ENCODE assay signal across 21 mouse cellular contexts in the genomic region with DNA sequence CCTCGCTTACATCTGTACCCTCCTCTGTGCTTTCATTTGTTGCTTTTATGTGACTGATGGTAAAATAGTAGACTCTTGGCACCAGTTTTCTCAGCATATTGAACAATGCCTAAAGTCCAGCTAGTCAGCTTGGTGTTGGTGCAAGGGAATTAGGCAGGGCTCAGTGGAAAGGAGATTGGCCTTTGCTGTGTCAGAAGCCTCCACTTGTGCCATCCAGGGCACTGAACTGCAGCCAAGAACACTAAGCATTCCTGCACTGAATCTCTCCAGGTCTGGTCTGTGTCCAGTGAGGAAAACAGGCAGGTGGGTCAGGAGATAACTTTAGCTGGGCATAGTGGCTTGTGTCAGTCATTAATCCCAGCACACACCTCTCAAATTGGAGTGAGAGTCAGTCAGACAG. TPM values are rescaled to one million over a fixed set of nuclear protein-coding genes. Genes with fewer than 3 reads are reported as not detected.
A peak's percentile ranks its signal among the peaks of the same experiment; 100 is the strongest.
DNase-seq lines count a peak whose midpoint lies in the region; ATAC-seq lines count a peak whose summit lies in the region.
"Had no signal": no experiment of that assay in that cellular context is flagged by ENCODE, and none has a peak within 500 bp of the region (broad histone marks: within the 10 kb centered on the region; RNA-seq: fewer than 3 reads in every experiment).

No protein-coding gene starts in this region.

- WGBS in heart, embryonic 12.5 days = 97% methylated on average over 1 of the region's 1 CpGs
- 93% methylated on average over 1 of the region's 1 CpGs for WGBS in embryonic facial prominence, embryonic 10.5 days

- no peak overlapping the region for H3K9ac ChIP-seq in heart, embryonic 12.5 days
- H3K9ac ChIP-seq: forebrain, postnatal 0 days; limb, embryonic 15.5 days; midbrain, embryonic 15.5 days had no signal

- H3K27me3 ChIP-seq in heart, embryonic 12.5 days (replicated peaks) = no peaks in the 10 kb centered on the region
- H3K27me3 ChIP-seq in embryonic facial prominence, embryonic 10.5 days (replicated peaks; ENCODE audit: low read depth, poor library complexity, severe bottlenecking) = no peaks in the 10 kb centered on the region
- H3K27me3 ChIP-seq: limb, embryonic 15.5 days; megakaryocyte, embryonic 14.5 days; midbrain, embryonic 15.5 days had no signal

- no peaks in the 10 kb centered on the region for H3K9me3 ChIP-seq in heart, embryonic 12.5 days (replicated peaks)
- no peaks in the 10 kb centered on the region for H3K9me3 ChIP-seq in embryonic facial prominence, embryonic 10.5 days
- H3K9me3 ChIP-seq: forebrain, embryonic 10.5 days; limb, embryonic 15.5 days; megakaryocyte, embryonic 14.5 days; midbrain, embryonic 15.5 days had no signal

- peaks cover 28% of the 10 kb centered on the region for H3K36me3 ChIP-seq in heart, embryonic 12.5 days
- peaks cover 48% of the 10 kb centered on the region for H3K36me3 ChIP-seq in embryonic facial prominence, embryonic 10.5 days (replicated peaks)

- peak; percentile 44 for DNase-seq in cerebellum, adult 11 months
- no peak for DNase-seq in cerebellum, adult 8-10 months
- DNase-seq in heart, adult 8-10 months (ENCODE audit: low spot score) = peak; percentile 38
- DNase-seq in cerebellum, postnatal 36 days = peak; percentile 49 to 57
- peak; percentile 43 for DNase-seq in heart, postnatal 4 days
- no peak for DNase-seq in embryonic facial prominence, embryonic 10.5 days (ENCODE audit: low spot score)
- DNase-seq in thymus, postnatal 25 days = no peak
- DNase-seq: adrenal gland, postnatal 10 days; forebrain, postnatal 0 days; kidney, adult 11 months; kidney, postnatal 10 days; lung, adult 2 months had no signal

- H3K4me2 ChIP-seq in heart, embryonic 12.5 days = no peak overlapping the region
- H3K4me2 ChIP-seq: limb, embryonic 15.5 days; midbrain, embryonic 15.5 days had no signal

- H3K4me1 ChIP-seq in heart, embryonic 12.5 days (replicated peaks) = no peaks in the 10 kb centered on the region
- H3K4me1 ChIP-seq in embryonic facial prominence, embryonic 10.5 days = no peaks in the 10 kb centered on the region
- H3K4me1 ChIP-seq: forebrain, embryonic 10.5 days; limb, embryonic 15.5 days; midbrain, embryonic 15.5 days had no signal

- H3K4me3 ChIP-seq in heart, embryonic 12.5 days = no peak overlapping the region
- H3K4me3 ChIP-seq in embryonic facial prominence, embryonic 10.5 days = no peak overlapping the region
- H3K4me3 ChIP-seq: forebrain, embryonic 10.5 days; limb, embryonic 15.5 days; megakaryocyte, embryonic 14.5 days; midbrain, embryonic 15.5 days; myocyte had no signal

- H3K27ac ChIP-seq in heart, embryonic 12.5 days (ENCODE audit: poor library complexity, severe bottlenecking) = no peak overlapping the region
- H3K27ac ChIP-seq in embryonic facial prominence, embryonic 10.5 days (replicated peaks) = no peak overlapping the region
- H3K27ac ChIP-seq: forebrain, embryonic 10.5 days; hindbrain, postnatal 0 days; limb, embryonic 15.5 days; midbrain, embryonic 15.5 days had no signal

- ATAC-seq in heart, embryonic 12.5 days (ENCODE audit: insufficient number of reproducible peaks, low FRiP score) = no peak
- ATAC-seq: activated CD4-positive, CD25-positive, alpha-beta regulatory T cell, adult 4 months; CD4-positive, CD25-positive, alpha-beta regulatory T cell, adult 4 months; forebrain, postnatal 0 days; hindbrain, postnatal 0 days; midbrain, embryonic 15.5 days had no signal

RNA-seq across cellular contexts. Expression of a gene that starts 29.4 kb away (rescaled TPM):
- total RNA-seq in heart, adult 8-10 months (2022) = 10 to 100 TPM; 61.3 to 73.8 (median 68.6) TPM
- polyA plus RNA-seq in heart, embryonic 12.5 days (2016; fragmentation: Nextera tagmentation; extraction: Ambion mirVana) = 13.2 and 14.2 TPM in 2 replicates
- 10 to 100 TPM; 22.4 to 28.0 TPM for total RNA-seq in heart, postnatal 4 days (2021)
- 14.2 and 14.6 TPM in 2 replicates for polyA plus RNA-seq in embryonic facial prominence, embryonic 10.5 days (2016; fragmentation: Nextera tagmentation; extraction: Ambion mirVana)

Comparison
In these comparisons a context has a peak if more than half of its experiments do, and no peak if none do; other contexts are left out.
1. DNase-seq: peak in cerebellum, adult 11 months (single experiment), heart, adult 8-10 months (single experiment), cerebellum, postnatal 36 days (2 of 2) and heart, postnatal 4 days (single experiment); none in cerebellum, adult 8-10 months (single experiment), embryonic facial prominence, embryonic 10.5 days (single experiment) and thymus, postnatal 25 days (single experiment).